Mouse (Mus musculus) bone marrow, adult 2 months (tissue): ENCODE measurements around the gene Tmem63c.

Source experiments
- CTCF ChIP-seq: fragments of 200-500 bp; IDR thresholded peaks from 2 replicates; pipeline ENCODE4 v1.5.1; 2011; ENCODE audit warnings: low read length, control low read depth; ENCODE audit not compliant: control insufficient read depth, insufficient read depth
- POLR2A ChIP-seq: fragments of 200-500 bp; IDR thresholded peaks from 2 replicates; pipeline ENCODE4 v1.6.1; 2011; ENCODE audit warnings: low read depth, mild to moderate bottlenecking, control low read depth, low read length, borderline replicate concordance; ENCODE audit not compliant: control insufficient read depth

GRCm38 (mm10) chr12:87040857-87041256 lies 19.7 kb downstream of the Tmem63c start:
- no peak for TF ChIP-seq CTCF
- no peak for TF ChIP-seq POLR2A
